Mouse (Mus musculus) layer of hippocampus, adult 2 months (tissue): ENCODE data around the gene Rnf181. TPM values are rescaled to one million over a fixed set of nuclear protein-coding genes. Genes with fewer than 3 reads are reported as not detected.

Source experiments
- DNase-seq, 2 experiments: peaks; one replicate each; pipeline ENCODE4 v3.0.0; 2022; ENCODE audit warnings: low spot score in 2 of 2
- H3K27ac ChIP-seq: fragments of 200-600 bp; 2 replicates; pipeline ENCODE4 v1.8.1; 2022
- H3K4me3 ChIP-seq: fragments of 200-600 bp; 2 replicates; pipeline ENCODE4 v1.8.1; 2022; ENCODE audit warnings: mild to moderate bottlenecking
- CTCF ChIP-seq: fragments of 200-600 bp; conservative IDR thresholded peaks from 2 replicates; pipeline ENCODE4 v1.8.1; 2022; ENCODE audit warnings: antibody characterized with exemption, mild to moderate bottlenecking, moderate library complexity
- long read RNA-seq, 2 experiments: library from polyadenylated mRNA; stranded (forward); transcript quantifications; one replicate each; pipeline ENCODE4 v2.0.0; 2021; ENCODE audit warnings: borderline mapping rate in 2 of 2
- total RNA-seq, 2 experiments: library from RNA; stranded (reverse); gene quantifications; 2 replicates each; pipeline ENCODE4 v1.2.3; 2021

Rnf181 gene
- total RNA-seq = 10 to 100 TPM; 74.7 to 86.1 TPM
- long read RNA-seq, experiment 1, transcript Rnf181-201 (5 exons, 1,434 nt) = major isoform, 45 of 67 reads
- long read RNA-seq, experiment 1, partial matches to known transcripts = 4 of 67 reads
- long read RNA-seq, experiment 1, other reads (novel, unspliced or antisense) = 15 of 67 reads
- long read RNA-seq, experiment 2, transcript Rnf181-201 (5 exons, 1,434 nt) = major isoform, 47 of 78 reads
- long read RNA-seq, experiment 2, partial matches to known transcripts = 7 of 78 reads
- long read RNA-seq, experiment 2, other reads (novel, unspliced or antisense) = 19 of 78 reads

DNA sequence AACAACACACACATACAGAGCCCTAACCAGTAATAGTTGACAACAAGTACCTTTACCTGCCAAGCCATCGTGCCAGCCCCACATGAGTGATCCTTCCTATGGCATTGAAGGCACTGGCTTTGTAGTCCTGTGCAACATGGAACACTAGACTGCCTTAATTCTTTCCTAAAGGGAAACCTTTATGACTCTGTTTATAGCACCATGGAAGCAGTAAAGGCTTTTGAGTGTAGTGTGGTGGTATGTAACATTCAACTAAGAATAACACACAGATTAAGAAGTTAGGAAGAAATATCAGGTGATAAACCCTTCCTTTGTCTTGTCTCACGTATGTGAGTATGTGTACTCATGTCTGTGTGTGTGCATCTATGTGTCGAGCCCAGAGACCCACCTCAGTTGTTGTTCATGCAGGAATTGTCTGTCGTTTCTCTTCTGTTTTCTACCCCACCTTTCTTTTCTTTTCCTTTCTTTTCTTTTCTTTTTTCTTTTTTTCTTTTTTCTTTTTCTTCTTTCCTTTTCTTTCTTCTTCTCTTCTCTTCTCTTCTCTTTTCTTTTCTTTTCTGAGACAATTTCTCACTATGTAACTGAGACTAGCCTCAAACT lies at the start of gene Rnf181:
Gene Rnf181 (minus strand): TSS at position 113 of the 600 bp plus-strand sequence.
- no peak within 1 kb of the TSS for H3K4me3 ChIP-seq
- no peak within 1 kb of the TSS for H3K27ac ChIP-seq
- no peak for DNase-seq
- no peak for TF ChIP-seq CTCF

DNA sequence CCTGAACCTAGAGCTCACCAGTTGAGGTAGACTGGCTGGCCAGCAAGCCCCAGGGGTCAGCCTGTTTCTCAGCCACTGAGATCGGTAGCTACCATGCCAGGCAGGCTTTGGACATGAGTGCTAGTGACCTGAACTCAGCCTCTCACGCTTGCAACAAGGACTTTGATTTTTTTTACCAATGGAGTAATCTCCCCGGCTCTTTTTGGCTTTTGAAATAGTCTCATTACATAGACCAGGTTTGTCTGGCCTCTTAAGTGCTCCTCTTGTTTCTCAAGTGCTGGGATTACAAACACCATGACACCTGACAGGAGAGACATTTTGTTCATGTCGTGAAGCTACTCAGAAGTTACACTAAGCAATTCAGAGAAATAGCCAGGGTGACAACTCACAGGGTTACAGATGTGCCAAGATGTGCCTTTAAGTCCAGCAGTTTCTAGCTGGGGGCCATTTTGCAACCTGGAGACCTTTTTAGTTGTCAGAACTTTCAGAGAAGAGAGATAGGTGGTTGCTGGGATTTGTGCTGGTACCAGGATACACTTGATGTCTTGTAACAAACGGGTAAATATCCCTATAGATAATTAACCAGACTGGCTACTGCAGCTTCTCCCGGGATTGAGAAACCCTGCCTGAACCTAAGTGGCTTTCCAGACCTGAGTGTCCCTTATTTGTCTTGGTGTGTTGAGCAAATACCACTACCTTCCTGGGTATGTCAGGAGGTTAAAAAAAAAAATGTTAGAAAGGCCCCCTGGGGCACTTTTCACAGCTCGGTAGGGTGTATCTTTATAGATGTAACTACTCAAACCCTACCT lies 49.4 kb upstream of the Rnf181 start:
- no peak overlapping the region for H3K27ac ChIP-seq
- DNase-seq = no peak
- no peak overlapping the region for H3K4me3 ChIP-seq
- TF ChIP-seq CTCF = no peak

DNA sequence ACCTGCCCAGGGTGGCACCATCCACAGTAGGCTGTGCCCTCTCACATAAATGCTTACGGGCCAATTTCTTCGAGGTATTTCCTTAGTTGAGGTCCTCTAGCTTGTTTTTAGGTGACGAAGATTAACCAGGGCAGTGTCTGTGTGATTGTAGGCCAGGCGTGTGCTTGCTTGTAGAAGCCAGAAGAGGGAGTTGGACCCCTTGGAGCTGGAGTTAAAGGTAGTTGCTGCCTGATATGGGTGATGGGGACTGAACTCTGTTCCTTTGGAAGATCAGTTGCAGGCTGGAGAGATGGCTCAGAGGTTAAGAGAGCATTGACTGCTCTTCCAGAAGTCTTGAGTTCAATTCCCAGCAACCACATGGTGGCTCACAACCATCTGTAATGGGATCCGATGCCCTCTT lies 48.4 kb upstream of the Rnf181 start:
- Histone ChIP-seq H3K4me3 (peak overlapping the region; percentile 85; the same call in 1 of the 2 replicates), H3K27ac (no peak overlapping the region)
- no peak for DNase-seq
- TF ChIP-seq CTCF = peak; percentile 40

DNA sequence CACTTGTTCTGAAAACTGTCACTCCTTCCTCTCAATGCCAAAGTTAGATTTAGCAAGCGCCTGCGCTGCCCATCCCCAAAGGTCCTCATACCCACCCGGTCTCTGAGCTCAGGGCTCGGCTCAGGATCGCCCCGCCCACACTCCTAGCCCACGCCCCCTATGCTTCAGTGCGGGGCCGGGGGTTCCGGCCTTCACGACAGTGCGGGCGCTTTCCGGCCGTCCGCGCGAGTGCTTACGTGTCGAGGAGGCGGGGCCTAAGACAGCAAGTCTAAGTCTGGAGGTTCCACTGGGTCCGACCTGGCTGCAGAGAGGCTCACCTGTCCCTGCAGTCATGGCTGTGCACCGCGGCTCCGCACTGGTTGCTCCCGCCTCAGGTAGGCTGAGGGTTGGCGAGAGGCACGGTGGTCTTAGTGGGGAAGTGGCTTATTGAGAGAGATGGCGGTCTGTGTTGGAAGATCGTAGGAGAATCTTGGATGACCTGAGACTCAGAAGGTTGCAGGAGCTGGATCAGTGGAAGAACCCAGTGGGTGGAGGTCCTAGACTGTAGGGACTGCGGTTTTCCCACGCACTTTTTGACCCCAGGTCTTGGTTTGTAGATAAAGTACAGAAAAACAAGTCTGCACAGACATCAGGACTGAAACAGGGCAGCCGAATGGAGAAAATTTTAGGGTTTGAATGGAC lies 47.5 kb upstream of the Rnf181 start, which contains the start of gene Ggcx:
Gene Ggcx (plus strand): TSS at position 233 of the 681 bp plus-strand sequence.
- H3K27ac ChIP-seq = peak within 1 kb of the TSS; percentile 92
- H3K4me3 ChIP-seq = peak within 1 kb of the TSS; percentile 85
- no peak for TF ChIP-seq CTCF
- DNase-seq = peak; percentile 91 to 92

DNA sequence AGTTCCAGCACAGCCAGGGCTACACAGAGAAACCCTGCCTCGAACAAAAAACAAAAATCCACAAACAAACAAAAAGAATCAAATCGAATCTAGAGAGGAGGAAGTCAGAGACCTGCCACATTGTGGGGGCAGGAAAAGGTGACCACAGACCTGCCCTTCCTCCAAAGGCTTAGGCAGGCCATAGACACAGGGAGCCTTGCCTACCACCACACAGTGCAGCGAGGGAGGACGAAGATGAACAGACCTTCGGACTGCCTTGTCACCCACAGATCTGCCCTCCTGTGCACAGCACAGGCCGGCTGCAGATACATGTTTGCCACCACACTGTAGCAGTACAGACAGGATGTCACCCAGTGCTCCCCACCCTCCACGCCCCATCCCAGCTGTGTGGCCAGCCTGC lies 43.8 kb upstream of the Rnf181 start:
- no peak for TF ChIP-seq CTCF
- no peak overlapping the region for H3K4me3 ChIP-seq
- H3K27ac ChIP-seq = no peak overlapping the region
- no peak for DNase-seq

DNA sequence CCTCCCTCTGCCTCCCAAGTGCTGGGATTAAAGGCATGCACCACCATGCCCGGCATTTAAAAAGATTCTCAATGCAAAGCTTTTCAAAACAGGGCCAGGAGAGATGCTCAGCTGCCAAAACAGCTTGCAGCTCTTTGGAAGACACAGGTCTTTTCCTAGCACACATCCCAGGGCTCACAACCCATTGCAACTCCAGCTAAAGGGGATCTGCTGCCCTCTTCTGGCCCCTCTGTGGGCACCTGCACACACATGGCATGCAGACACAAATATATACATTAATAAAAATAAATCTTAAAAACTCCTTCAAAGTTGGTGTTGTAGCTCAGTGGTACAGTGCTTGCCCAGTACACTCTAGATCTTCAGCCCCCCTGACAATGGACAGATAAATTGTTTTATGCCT lies 43.2 kb upstream of the Rnf181 start:
- no peak for TF ChIP-seq CTCF
- H3K27ac ChIP-seq = no peak overlapping the region
- no peak for DNase-seq
- H3K4me3 ChIP-seq = no peak overlapping the region

DNA sequence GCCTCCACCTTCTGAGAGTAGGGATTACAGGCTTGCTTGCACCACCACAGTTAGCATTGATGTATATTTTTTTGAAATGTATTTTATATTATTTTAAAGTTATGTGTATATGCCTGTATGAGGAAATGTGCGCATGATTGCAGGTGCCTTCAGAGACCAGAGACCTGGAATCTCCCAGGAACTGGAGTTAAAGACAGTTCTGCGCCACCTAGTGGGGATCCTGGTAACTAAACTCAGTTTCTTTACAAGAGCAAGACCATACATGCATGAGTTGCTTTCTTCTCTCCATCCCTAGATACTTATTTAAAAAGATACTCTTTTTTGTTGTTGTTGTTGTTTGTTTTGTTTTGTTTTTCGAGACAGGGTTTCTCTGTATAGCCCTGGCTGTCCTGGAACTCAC lies 42.8 kb upstream of the Rnf181 start:
- TF ChIP-seq CTCF = peak; percentile 80
- Histone ChIP-seq H3K27ac (no peak overlapping the region), H3K4me3 (no peak overlapping the region)
- peak; percentile 45 to 79 for DNase-seq

DNA sequence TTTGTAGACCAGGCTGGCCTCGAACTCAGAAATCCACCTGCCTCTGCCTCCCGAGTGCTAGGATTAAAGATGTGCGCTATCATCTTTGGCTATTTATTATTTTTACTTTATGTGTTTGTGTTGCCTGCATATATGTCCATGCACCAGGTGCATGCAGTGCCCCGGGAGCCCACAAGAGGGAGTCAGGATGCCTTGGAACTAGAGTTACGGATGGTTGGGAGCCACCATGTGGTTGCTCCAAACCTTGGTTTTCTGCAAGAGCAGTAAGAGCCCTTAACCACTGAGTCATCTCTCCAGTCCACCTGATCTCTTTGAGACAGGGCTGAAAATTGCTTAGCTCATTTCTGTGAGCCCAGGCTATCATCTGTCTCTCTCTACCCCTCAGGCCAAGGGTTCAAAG lies 40.4 kb upstream of the Rnf181 start:
- Histone ChIP-seq H3K27ac (no peak overlapping the region), H3K4me3 (no peak overlapping the region)
- TF ChIP-seq CTCF = peak; percentile 87
- DNase-seq = peak; percentile 63 to 87

DNA sequence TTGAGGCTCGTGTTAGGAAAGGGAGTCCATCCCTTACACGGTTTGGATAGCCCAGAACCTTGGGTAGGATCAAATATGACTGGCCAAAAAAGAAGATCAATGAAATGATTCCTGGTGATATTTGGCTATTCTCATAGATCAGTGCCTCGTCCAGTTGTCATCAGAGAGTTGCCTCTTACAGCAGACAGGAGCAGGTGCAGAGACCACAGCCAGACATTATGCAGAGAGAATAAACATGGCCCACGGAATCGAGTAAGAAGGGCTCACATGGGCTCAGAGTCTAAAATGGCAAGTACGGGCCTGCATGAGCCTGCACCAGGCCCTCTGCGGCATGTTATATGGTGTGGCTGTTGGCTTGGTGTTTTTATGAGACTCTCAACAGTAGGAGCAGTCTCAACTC lies 38.6 kb upstream of the Rnf181 start:
- Histone ChIP-seq H3K27ac (no peak overlapping the region), H3K4me3 (no peak overlapping the region)
- TF ChIP-seq CTCF = no peak
- no peak for DNase-seq

DNA sequence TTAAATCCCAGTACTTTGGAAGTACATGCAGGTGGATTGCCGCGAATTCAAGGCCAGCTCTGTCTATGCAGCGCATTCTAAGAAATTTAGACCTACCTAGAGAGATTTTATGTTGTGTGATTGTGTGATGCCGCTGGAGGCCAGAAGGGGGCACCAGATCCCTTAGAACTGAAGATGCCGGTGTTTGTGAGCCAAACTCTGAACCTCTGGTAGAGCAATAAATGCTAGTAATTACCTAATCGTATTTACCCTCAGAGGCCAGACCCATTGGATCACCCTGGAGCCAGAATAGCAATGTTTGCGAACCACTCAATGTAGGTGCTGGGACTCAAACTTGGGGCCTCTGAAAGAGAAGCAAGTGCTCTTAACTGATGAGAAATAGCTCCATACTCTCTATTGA lies 35.1 kb upstream of the Rnf181 start:
- Histone ChIP-seq H3K4me3 (no peak overlapping the region), H3K27ac (no peak overlapping the region)
- DNase-seq = peak; percentile 43 to 72
- TF ChIP-seq CTCF = peak; percentile 92

DNA sequence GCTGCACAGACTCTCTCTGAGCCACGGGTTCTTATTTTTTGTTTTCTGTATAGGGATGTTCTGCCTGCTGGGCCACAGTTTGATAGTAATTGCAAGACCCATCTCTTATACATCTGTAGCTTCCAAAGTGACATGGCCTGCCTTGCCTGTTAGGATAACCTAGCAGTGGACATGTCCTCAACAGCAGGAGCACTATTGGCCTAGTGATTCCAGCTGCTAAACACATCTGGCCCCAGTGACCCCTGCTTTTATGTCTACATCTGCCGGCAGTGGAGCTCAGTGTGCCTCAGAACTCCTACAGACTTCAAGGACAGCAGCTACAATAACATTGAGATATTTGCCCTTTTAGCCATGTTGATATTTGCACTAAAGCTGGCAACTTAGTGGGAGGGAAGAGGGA lies 33.2 kb upstream of the Rnf181 start:
- no peak for DNase-seq
- H3K27ac ChIP-seq = no peak overlapping the region
- no peak for TF ChIP-seq CTCF

DNA sequence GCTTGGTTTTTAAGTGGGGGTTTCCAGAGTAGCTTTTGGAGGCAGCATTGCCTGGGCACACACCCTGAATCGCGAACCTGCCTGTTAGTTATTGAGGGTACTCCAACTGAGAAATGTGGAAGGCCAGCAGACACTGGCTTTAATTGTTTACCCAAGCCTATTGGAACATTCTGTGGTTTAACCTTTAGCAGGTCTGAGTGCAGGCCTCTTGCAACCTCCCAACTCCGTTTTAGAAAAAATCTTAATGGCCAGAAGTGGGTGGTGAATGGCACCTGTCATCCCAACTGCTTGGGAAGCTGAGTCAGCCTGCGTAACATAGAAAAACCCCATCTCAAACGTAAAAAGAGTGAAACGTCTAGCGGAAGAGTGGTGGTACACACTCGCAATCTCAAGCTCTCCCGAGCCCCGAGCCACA lies 30.1 kb upstream of the Rnf181 start:
- H3K27ac ChIP-seq = no peak overlapping the region
- no peak for TF ChIP-seq CTCF
- no peak overlapping the region for H3K4me3 ChIP-seq
- DNase-seq = no peak

More for the DNA sequence above, 33.2 kb upstream of the Rnf181 start:
- no peak overlapping the region for H3K4me3 ChIP-seq

DNA sequence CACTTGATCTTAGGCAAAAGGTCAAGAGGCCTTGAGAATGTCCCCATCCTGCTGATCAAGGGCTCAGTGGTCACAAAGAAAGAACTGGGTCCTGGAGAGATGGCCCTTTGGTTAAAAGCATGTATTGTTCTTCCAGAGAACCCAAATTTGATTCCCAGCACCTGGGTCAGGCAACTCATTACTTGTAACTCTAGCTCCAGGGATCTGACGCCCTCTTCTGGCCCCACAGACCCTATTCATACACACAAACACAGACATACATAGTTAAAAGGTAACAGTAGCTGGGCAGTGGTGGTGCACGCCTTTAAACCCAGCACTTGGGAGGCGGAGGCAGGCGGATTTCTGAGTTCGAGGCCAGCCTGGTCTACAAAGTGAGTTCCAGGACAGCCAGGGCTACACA lies 25.6 kb upstream of the Rnf181 start:
- H3K4me3 ChIP-seq = no peak overlapping the region
- DNase-seq = no peak
- no peak overlapping the region for H3K27ac ChIP-seq
- no peak for TF ChIP-seq CTCF
